Mouse (Mus musculus): Measurements from ENCODE around the gene Fam168b. TPM values are rescaled to one million over a fixed set of nuclear protein-coding genes. Genes with fewer than 3 reads are reported as not detected.
A peak's percentile ranks its signal among the peaks of the same experiment; 100 is the strongest.

The Fam168b gene
- polyA plus RNA-seq, 1 experiment from 2014 or later, result 24.9 TPM

DNA sequence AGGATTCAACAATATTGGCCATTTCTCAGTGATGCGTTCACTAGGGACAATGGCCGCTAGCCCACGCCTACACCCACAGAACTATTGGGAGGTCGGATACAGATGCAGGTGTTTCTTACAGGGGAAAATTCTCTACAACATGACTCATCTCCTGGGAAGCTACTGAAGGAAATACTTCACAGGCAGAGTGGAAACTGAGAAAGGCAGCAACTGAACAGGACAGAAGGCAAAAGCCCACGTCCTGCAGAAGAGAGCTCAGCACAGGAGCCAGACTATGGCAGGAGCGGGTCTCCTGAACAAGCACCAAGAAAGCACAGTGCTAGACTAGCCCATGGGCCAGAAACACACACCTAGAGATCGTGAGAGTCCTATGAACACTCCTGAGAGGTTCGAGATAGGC is 18.7 kb downstream of the Fam168b start:
- Histone ChIP-seq H3K4me3 (ENCODE audit: low read length) (no peak overlapping the region), H3K27ac (ENCODE audit: low read length) (no peak overlapping the region), H3K9ac (ENCODE audit: low read depth, low read length) (no peak overlapping the region), H3K4me2 (ENCODE audit: low read depth, low read length) (no peak overlapping the region), H3K9me3 (ENCODE audit: control insufficient read depth, low read length) (no peaks in the 10 kb centered on the region), H3K4me1 (ENCODE audit: control insufficient read depth, insufficient read depth, low read length) (0 out of 2 replicates have a peak, but pooled peaks cover 2% of the 10 kb centered on the region), H3K27me3 (replicated peaks; ENCODE audit: control insufficient read depth, insufficient read depth, low read length) (no peaks in the 10 kb centered on the region), H3K36me3 (ENCODE audit: control insufficient read depth, insufficient read depth, low read length) (peaks cover 22% of the 10 kb centered on the region)
- no peak for ATAC-seq
- 86% methylated on average over 8 of the region's 8 CpGs for WGBS

DNA sequence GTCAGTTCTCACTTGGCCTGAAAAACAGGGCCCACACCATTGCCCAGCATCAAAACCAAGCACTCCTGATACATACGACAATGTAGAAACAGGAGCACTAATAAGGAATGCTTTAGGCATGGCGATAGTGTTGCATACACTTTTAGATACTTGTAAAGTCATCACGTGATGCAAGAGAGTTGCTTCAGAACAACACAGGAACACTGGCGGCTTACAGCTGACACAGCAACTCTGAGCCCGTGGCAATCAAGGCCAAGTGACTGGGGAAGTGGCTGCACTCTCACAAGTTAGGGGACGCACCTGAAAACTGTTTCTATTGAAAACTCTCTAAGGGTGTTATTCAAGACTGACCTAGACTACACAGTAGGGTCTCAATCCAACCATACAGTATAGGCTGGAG is 19.5 kb downstream of the Fam168b start:
- no peak for ATAC-seq
- Histone ChIP-seq H3K9ac (ENCODE audit: low read depth, low read length) (no peak overlapping the region), H3K27ac (ENCODE audit: low read length) (no peak overlapping the region), H3K27me3 (replicated peaks; ENCODE audit: control insufficient read depth, insufficient read depth, low read length) (no peaks in the 10 kb centered on the region), H3K9me3 (ENCODE audit: control insufficient read depth, low read length) (no peaks in the 10 kb centered on the region), H3K4me3 (ENCODE audit: low read length) (no peak overlapping the region), H3K4me2 (ENCODE audit: low read depth, low read length) (no peak overlapping the region), H3K4me1 (ENCODE audit: control insufficient read depth, insufficient read depth, low read length) (no peaks in the 10 kb centered on the region), H3K36me3 (ENCODE audit: control insufficient read depth, insufficient read depth, low read length) (peaks cover 25% of the 10 kb centered on the region)
- 82% methylated on average over 6 of the region's 6 CpGs for WGBS

- no peak for ATAC-seq
- Histone ChIP-seq H3K4me2 (ENCODE audit: low read depth, low read length) (no peak overlapping the region), H3K4me3 (ENCODE audit: low read length) (no peak overlapping the region), H3K9ac (ENCODE audit: low read depth, low read length) (no peak overlapping the region), H3K9me3 (ENCODE audit: control insufficient read depth, low read length) (no peaks in the 10 kb centered on the region), H3K27ac (ENCODE audit: low read length) (no peak overlapping the region), H3K27me3 (replicated peaks; ENCODE audit: control insufficient read depth, insufficient read depth, low read length) (no peaks in the 10 kb centered on the region), H3K36me3 (ENCODE audit: control insufficient read depth, insufficient read depth, low read length) (peaks cover 25% of the 10 kb centered on the region), H3K4me1 (ENCODE audit: control insufficient read depth, insufficient read depth, low read length) (no peaks in the 10 kb centered on the region)
- 93% methylated on average over 7 of the region's 7 CpGs for WGBS
These were observed 20.1 kb downstream of the Fam168b start for GRCm38 (mm10) chr1:34822746-34823145.

DNA sequence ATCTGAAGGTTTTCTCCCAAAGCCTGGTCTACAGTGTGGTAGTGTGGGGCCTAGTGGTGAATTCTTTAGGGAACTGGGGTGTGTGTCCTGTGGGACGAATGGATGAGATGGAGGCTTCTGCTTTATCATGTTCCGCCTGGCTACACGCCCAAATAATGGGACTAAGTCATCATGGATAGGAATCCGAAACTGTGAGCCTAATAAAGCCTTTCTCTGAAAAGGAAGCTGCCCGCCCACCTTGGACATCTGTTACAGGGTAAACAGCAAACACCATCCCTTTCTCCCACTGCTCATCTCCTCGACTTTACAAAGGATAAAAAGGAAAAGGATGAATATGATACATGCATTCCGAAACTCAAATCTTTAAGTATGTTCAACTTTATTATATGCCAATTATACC is 20.9 kb downstream of the Fam168b start:
- Histone ChIP-seq H3K9me3 (ENCODE audit: control insufficient read depth, low read length) (no peaks in the 10 kb centered on the region), H3K4me3 (ENCODE audit: low read length) (no peak overlapping the region), H3K4me1 (ENCODE audit: control insufficient read depth, insufficient read depth, low read length) (no peaks in the 10 kb centered on the region), H3K9ac (ENCODE audit: low read depth, low read length) (no peak overlapping the region), H3K4me2 (ENCODE audit: low read depth, low read length) (no peak overlapping the region), H3K36me3 (ENCODE audit: control insufficient read depth, insufficient read depth, low read length) (peaks cover 23% of the 10 kb centered on the region), H3K27ac (ENCODE audit: low read length) (no peak overlapping the region), H3K27me3 (replicated peaks; ENCODE audit: control insufficient read depth, insufficient read depth, low read length) (no peaks in the 10 kb centered on the region)
- no peak for ATAC-seq
- 86% methylated on average over 7 of the region's 7 CpGs for WGBS

DNA sequence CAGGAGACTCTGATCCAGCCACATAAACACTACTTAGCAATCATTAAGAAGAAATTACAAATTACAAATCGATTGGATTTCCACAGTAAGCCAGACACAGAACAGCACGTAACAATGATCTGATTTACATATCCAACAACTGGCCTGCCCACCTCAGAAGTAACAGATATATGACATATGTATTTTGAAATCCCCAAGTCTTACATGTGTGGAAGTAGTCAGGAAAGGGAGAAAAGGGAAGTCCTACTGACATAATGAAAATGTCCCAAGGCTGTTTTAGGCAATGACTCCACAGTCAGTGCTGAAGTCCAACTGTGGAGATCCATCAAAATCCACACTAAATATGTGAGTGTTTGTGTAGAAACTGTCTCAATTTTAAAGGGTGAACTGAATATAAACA is 21.5 kb downstream of the Fam168b start:
- Histone ChIP-seq H3K9ac (ENCODE audit: low read depth, low read length) (no peak overlapping the region), H3K27ac (ENCODE audit: low read length) (no peak overlapping the region), H3K4me3 (ENCODE audit: low read length) (no peak overlapping the region), H3K4me2 (ENCODE audit: low read depth, low read length) (no peak overlapping the region), H3K4me1 (ENCODE audit: control insufficient read depth, insufficient read depth, low read length) (no peaks in the 10 kb centered on the region), H3K9me3 (ENCODE audit: control insufficient read depth, low read length) (no peaks in the 10 kb centered on the region), H3K36me3 (ENCODE audit: control insufficient read depth, insufficient read depth, low read length) (peaks cover 28% of the 10 kb centered on the region), H3K27me3 (replicated peaks; ENCODE audit: control insufficient read depth, insufficient read depth, low read length) (no peaks in the 10 kb centered on the region)
- no peak for ATAC-seq
- 88% methylated on average over 2 of the region's 2 CpGs for WGBS

- H3K36me3 ChIP-seq (ENCODE audit: control insufficient read depth, insufficient read depth, low read length), result peaks cover 35% of the 10 kb centered on the region
- ATAC-seq, result 0 out of 2 replicates have a peak, but pooled peaks have one; percentile 34
- H3K4me2 ChIP-seq (ENCODE audit: low read depth, low read length), result no peak overlapping the region
- H3K9me3 ChIP-seq (ENCODE audit: control insufficient read depth, low read length), result no peaks in the 10 kb centered on the region
- H3K4me3 ChIP-seq (ENCODE audit: low read length), result no peak overlapping the region
- H3K4me1 ChIP-seq (ENCODE audit: control insufficient read depth, insufficient read depth, low read length), result no peaks in the 10 kb centered on the region
- H3K9ac ChIP-seq (ENCODE audit: low read depth, low read length), result no peak overlapping the region
- 86% methylated on average over 6 of the region's 6 CpGs for WGBS
- no peak overlapping the region for H3K27ac ChIP-seq (ENCODE audit: low read length)
- H3K27me3 ChIP-seq (replicated peaks; ENCODE audit: control insufficient read depth, insufficient read depth, low read length), result no peaks in the 10 kb centered on the region
These were observed 23.5 kb downstream of the Fam168b start for GRCm38 (mm10) chr1:34819225-34819910.

- 85% methylated on average over 6 of the region's 6 CpGs for WGBS
- no peak overlapping the region for H3K9ac ChIP-seq (ENCODE audit: low read depth, low read length)
- H3K27me3 ChIP-seq (replicated peaks; ENCODE audit: control insufficient read depth, insufficient read depth, low read length), result no peaks in the 10 kb centered on the region
- no peak overlapping the region for H3K4me2 ChIP-seq (ENCODE audit: low read depth, low read length)
- no peak overlapping the region for H3K4me3 ChIP-seq (ENCODE audit: low read length)
- H3K27ac ChIP-seq (ENCODE audit: low read length), result no peak overlapping the region
- H3K4me1 ChIP-seq (ENCODE audit: control insufficient read depth, insufficient read depth, low read length), result no peaks in the 10 kb centered on the region
- no peak for ATAC-seq
- no peaks in the 10 kb centered on the region for H3K9me3 ChIP-seq (ENCODE audit: control insufficient read depth, low read length)
- peaks cover 30% of the 10 kb centered on the region; the same call in 1 of the 2 replicates for H3K36me3 ChIP-seq (ENCODE audit: control insufficient read depth, insufficient read depth, low read length)
These were observed 27.0 kb downstream of the Fam168b start for GRCm38 (mm10) chr1:34815843-34816242.

DNA sequence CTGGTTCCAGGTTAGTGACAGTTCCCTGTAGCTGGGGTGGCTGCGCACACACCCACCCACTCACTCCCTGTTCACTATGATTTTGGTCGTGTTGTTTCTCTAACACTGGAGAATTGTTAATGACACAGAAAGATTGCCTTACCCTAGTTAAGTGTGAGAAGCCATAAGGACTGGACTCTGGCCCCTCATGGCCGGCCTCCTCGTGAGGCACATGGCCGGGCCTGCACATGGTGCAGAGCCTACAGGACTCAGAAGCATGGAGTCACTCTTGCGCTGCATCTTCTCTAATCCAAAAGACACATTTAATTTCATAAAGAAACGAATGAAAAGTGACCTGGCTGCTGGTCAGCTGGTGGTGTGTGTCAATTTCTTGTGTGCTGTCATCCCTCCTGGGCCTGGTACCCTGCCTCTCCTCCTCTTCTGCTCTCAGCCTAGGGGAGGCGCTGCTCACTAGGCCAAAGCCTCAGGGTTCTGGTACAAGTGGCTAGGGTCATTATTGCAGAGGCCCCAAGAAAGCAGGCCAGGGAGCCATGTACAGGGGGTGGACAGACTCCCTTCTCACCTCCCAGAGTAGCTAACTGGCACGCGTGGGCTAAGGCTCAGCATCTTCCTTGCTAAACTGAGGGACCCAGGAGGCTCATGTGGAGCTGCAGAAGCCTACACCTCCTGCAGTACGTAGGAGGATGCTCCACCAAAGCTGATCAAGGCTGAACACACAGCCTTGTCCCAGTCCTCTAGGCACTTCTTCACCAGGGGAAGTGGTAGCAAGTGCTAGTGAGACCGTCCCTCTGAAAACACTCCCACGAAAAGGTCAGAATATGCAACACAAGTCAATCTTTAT is 30.2 kb downstream of the Fam168b start:
- no peaks in the 10 kb centered on the region for H3K4me1 ChIP-seq (ENCODE audit: control insufficient read depth, insufficient read depth, low read length)
- H3K4me3 ChIP-seq (ENCODE audit: low read length), result no peak overlapping the region
- H3K36me3 ChIP-seq (ENCODE audit: control insufficient read depth, insufficient read depth, low read length), result peaks cover 19% of the 10 kb centered on the region; the same call in 1 of the 2 replicates
- WGBS, result 83% methylated on average over 13 of the region's 13 CpGs
- H3K27ac ChIP-seq (ENCODE audit: low read length), result no peak overlapping the region
- no peaks in the 10 kb centered on the region for H3K27me3 ChIP-seq (replicated peaks; ENCODE audit: control insufficient read depth, insufficient read depth, low read length)
- H3K4me2 ChIP-seq (ENCODE audit: low read depth, low read length), result no peak overlapping the region
- H3K9me3 ChIP-seq (ENCODE audit: control insufficient read depth, low read length), result no peaks in the 10 kb centered on the region
- no peak overlapping the region for H3K9ac ChIP-seq (ENCODE audit: low read depth, low read length)
- ATAC-seq, result peak; percentile 58

- Histone ChIP-seq H3K27me3 (replicated peaks; ENCODE audit: control insufficient read depth, insufficient read depth, low read length) (no peaks in the 10 kb centered on the region), H3K36me3 (ENCODE audit: control insufficient read depth, insufficient read depth, low read length) (peaks cover 16% of the 10 kb centered on the region; the same call in 1 of the 2 replicates), H3K4me2 (ENCODE audit: low read depth, low read length) (no peak overlapping the region), H3K4me3 (ENCODE audit: low read length) (no peak overlapping the region), H3K9ac (ENCODE audit: low read depth, low read length) (no peak overlapping the region), H3K27ac (ENCODE audit: low read length) (no peak overlapping the region), H3K4me1 (ENCODE audit: control insufficient read depth, insufficient read depth, low read length) (no peaks in the 10 kb centered on the region), H3K9me3 (ENCODE audit: control insufficient read depth, low read length) (no peaks in the 10 kb centered on the region)
- no peak for ATAC-seq
- 55% methylated on average over 6 of the region's 6 CpGs for WGBS
These were observed 31.3 kb downstream of the Fam168b start for GRCm38 (mm10) chr1:34811581-34811980.

Data from intestine, embryonic 16.5 days (tissue).